Mouse (Mus musculus) stomach, embryonic 14.5 days (tissue): ENCODE data around the gene Lhfp. TPM values are rescaled to one million over a fixed set of nuclear protein-coding genes. Genes with fewer than 3 reads are reported as not detected.
"Not testable (repeated sequence)": the region's sequence is repeated elsewhere in the genome, so short reads cannot be mapped to it uniquely, and the experiment has no call there.

Experiments
- ATAC-seq: fragments of 200-750 bp; cut with Nextera tagmentation; 2 replicates; pipeline ENCODE4 v1.8.0; 2017; ENCODE audit warnings: low read depth, moderate TSS enrichment; ENCODE audit not compliant: insufficient number of reproducible peaks, insufficient read depth, low FRiP score
- H3K27ac ChIP-seq: fragments of 300-500 bp; sonication (generic); 2 replicates; pipeline ENCODE4 v1.5.1; 2014; ENCODE audit warnings: mild to moderate bottlenecking, low read length, moderate library complexity, mixed read lengths
- H3K27me3 ChIP-seq: fragments of 300-500 bp; sonication (generic); 2 replicates; pipeline ENCODE4 v1.6.1; 2014; ENCODE audit warnings: low read length, control low read depth, mixed read lengths; ENCODE audit not compliant: control insufficient read depth, insufficient read depth
- H3K36me3 ChIP-seq: fragments of 300-500 bp; sonication (generic); 2 replicates; pipeline ENCODE4 v1.6.1; 2014; ENCODE audit warnings: mild to moderate bottlenecking, control low read depth, low read length, moderate library complexity, mixed read lengths; ENCODE audit not compliant: control insufficient read depth, insufficient read depth
- H3K4me1 ChIP-seq: fragments of 300-500 bp; sonication (generic); 2 replicates; pipeline ENCODE4 v1.6.1; 2014; ENCODE audit warnings: low read length, control low read depth, mixed read lengths; ENCODE audit not compliant: control insufficient read depth, insufficient read depth
- H3K4me2 ChIP-seq: fragments of 300-500 bp; sonication (generic); replicated peaks from 2 replicates; pipeline ENCODE4 v1.6.1; 2014; ENCODE audit warnings: low read depth, low read length, control low read depth
- H3K4me3 ChIP-seq: fragments of 300-500 bp; sonication (generic); 2 replicates; pipeline ENCODE4 v1.5.1; 2014; ENCODE audit warnings: low read depth, low read length, control low read depth
- H3K9ac ChIP-seq: fragments of 300-500 bp; sonication (generic); replicated peaks from 2 replicates; pipeline ENCODE4 v1.6.1; 2014; ENCODE audit warnings: low read depth, mild to moderate bottlenecking, control low read depth, low read length, moderate library complexity, mixed read lengths
- H3K9me3 ChIP-seq: fragments of 300-500 bp; sonication (generic); 2 replicates; pipeline ENCODE4 v1.6.1; 2016; ENCODE audit warnings: low read depth, low read length, control low read depth; ENCODE audit not compliant: control insufficient read depth
- WGBS: fragments of 180-500 bp; shearing (Covaris S2); extraction: QIAGEN DNeasy Blood & Tissue Kit; methylation state at CpG from one replicate; pipeline ENCODE4 v1.1.7; 2014; 5-methylcytosine and 5-hydroxymethylcytosine counted together
- polyA plus RNA-seq: library from polyadenylated mRNA; unstranded; fragments of >200 nt; fragmentation: Nextera tagmentation; extraction: Ambion mirVana; gene quantifications from 2 replicates; pipeline ENCODE4 v1.2.1, GENCODE M21; 2014

The Lhfp gene
- polyA plus RNA-seq, 1 experiment from 2014 or later, result 48.0 TPM

DNA sequence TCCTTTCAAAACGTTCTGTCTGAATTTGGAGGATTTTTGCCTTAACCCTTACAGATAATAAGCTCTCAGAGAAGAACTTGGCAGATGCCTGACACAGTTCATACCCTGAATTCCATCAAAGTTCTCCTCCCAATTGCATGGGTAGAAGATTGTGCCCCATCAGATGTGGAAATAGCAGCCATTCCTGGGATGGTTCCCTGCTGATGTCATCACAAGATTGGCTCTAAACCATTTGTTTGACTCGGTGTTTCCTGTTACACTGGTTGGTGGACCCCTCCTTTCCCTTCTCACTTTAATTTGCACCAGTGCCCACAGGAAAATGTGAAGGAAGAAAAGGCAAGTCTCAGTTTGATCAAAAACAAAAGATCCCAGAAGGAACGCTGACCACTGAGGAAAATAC, 68.6 kb downstream of the Lhfp start:
- no peak overlapping the region for H3K4me2 ChIP-seq
- no peaks in the 10 kb centered on the region for H3K36me3 ChIP-seq
- H3K9me3 ChIP-seq, result peaks cover 4% of the 10 kb centered on the region; the same call in 1 of the 2 replicates
- no peak for ATAC-seq
- H3K27me3 ChIP-seq, result no peaks in the 10 kb centered on the region
- H3K4me1 ChIP-seq, result no peaks in the 10 kb centered on the region
- H3K9ac ChIP-seq, result no peak overlapping the region
- H3K27ac ChIP-seq, result no peak overlapping the region
- H3K4me3 ChIP-seq, result no peak overlapping the region
- 22% methylated on average over 3 of the region's 3 CpGs for WGBS

DNA sequence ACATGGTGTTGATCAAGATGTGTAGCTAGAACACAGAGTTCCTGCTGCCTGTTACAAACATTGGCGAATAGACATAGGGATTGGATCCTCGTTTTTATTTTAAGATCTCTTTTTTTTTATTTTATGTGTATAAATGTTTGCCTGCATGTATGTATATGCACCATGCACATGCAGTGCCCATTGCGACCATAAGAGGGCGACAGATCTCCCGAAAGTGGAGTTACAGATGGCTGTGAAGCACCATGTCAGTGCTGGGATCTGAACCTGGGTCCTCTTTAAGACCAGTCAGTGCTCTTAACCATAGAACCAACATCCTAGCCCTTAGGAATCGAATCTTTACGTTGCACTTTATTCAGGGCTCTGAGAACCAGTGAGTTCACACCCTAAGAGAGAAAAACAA, 70.7 kb downstream of the Lhfp start:
- no peak overlapping the region for H3K4me3 ChIP-seq
- H3K27me3 ChIP-seq, result no peaks in the 10 kb centered on the region
- no peak overlapping the region for H3K4me2 ChIP-seq
- no peaks in the 10 kb centered on the region for H3K4me1 ChIP-seq
- no peak for ATAC-seq
- H3K36me3 ChIP-seq, result no peaks in the 10 kb centered on the region
- 89% methylated on average over 7 of the region's 7 CpGs for WGBS
- no peak overlapping the region for H3K9ac ChIP-seq
- no peak overlapping the region for H3K27ac ChIP-seq
- peaks cover 4% of the 10 kb centered on the region; the same call in 1 of the 2 replicates for H3K9me3 ChIP-seq

DNA sequence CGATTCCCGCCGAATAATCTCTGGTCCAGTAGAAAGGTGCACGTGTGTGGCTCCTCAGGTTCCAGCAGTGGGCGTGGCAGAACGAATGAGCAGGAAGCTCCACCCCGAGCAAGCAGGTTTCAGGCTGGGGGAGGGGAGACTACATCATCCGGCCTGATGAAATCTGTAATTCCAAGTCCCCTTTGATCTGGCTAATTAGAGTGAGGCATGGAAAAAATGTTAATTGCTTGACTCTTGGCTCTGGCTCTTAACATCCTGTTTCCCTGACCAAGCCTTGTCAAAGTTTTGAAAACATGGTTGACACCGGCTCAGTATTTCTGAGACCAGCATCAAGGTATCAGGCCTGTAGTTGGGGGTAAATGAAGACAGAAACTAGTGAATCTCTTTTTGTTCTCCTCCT, 77.4 kb downstream of the Lhfp start:
- H3K4me1 ChIP-seq, H3K9ac ChIP-seq, ATAC-seq, H3K27ac ChIP-seq, H3K4me2 ChIP-seq, H3K27me3 ChIP-seq, H3K4me3 ChIP-seq, H3K36me3 ChIP-seq, H3K9me3 ChIP-seq: not testable (repeated sequence)
- WGBS, result 68% methylated on average over 4 of the region's 9 CpGs

DNA sequence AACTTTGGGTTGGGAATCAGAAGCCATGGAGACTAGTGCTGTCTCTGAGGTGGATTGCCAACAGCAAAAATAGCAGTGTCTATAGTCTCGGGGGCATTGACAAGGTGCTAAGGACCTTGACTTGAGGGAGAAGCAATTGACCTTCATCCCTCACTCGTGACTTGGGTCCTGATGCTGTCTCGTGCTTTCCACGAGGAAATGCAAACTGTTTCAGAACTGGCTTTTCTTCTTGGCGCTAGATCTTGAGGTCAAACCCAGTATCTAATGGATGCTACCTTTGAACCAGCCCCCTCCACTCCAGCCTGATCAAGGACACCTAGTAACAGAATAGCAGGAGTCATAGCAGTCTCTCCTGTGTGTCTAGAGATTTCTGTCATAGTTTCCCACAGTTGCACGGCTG, 78.7 kb downstream of the Lhfp start:
- ATAC-seq, result no peak
- Histone ChIP-seq H3K36me3 (no peaks in the 10 kb centered on the region), H3K9me3 (no peaks in the 10 kb centered on the region), H3K4me1 (no peaks in the 10 kb centered on the region), H3K27ac (no peak overlapping the region), H3K27me3 (no peaks in the 10 kb centered on the region), H3K9ac (no peak overlapping the region), H3K4me3 (no peak overlapping the region), H3K4me2 (no peak overlapping the region)
- 88% methylated on average over 6 of the region's 6 CpGs for WGBS

DNA sequence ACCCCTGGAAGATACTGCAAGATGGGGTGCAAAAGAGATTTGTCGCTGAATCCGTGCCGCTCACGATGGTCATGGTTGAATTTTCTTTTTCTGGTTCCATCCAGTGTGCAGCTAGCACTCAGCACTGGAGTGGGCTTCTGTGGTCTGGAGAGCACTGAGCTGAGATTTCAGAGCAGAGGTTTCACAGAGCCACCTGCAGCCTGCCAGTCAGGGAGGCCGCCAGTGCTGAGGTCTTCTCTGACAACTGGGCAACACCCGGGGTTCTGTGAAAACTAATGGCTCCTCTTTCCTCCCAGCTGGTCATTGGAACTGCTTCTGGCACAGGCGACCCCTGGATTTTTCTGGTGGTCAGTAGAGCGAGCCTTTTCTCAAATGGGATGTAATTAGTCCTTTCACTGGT, 84.2 kb downstream of the Lhfp start:
- no peak overlapping the region for H3K9ac ChIP-seq
- H3K4me3 ChIP-seq, result no peak overlapping the region
- H3K9me3 ChIP-seq, result no peaks in the 10 kb centered on the region
- ATAC-seq, result no peak
- H3K4me2 ChIP-seq, result no peak overlapping the region
- WGBS, result 69% methylated on average over 8 of the region's 8 CpGs
- H3K4me1 ChIP-seq, result no peaks in the 10 kb centered on the region
- H3K27me3 ChIP-seq, result no peaks in the 10 kb centered on the region
- H3K27ac ChIP-seq, result no peak overlapping the region
- H3K36me3 ChIP-seq, result no peaks in the 10 kb centered on the region

DNA sequence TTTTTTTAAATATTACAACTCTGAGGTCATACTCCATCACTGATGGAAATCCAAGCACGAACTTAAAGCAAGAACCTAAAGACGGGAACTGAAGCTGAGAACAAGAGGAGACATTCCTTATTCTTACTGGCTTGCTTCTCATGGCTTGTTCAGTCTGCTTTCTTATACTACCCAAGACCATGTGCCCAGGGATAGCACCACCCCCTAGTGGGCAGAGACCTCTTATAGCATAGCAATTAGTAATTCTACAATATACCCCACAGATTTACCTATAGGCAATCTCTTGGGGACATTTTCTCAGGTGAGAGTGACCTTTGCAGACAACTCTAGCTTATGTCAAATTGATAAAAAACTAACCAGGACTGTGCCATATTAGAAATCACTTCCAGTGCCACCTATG, 97.5 kb downstream of the Lhfp start:
- H3K4me2 ChIP-seq, result no peak overlapping the region
- ATAC-seq, result no peak
- H3K36me3 ChIP-seq, result no peaks in the 10 kb centered on the region
- H3K9ac ChIP-seq, result no peak overlapping the region
- WGBS, result 92% methylated on average over 2 of the region's 2 CpGs
- no peaks in the 10 kb centered on the region for H3K4me1 ChIP-seq
- no peaks in the 10 kb centered on the region for H3K27me3 ChIP-seq
- no peak overlapping the region for H3K27ac ChIP-seq
- no peak overlapping the region for H3K4me3 ChIP-seq
- no peaks in the 10 kb centered on the region for H3K9me3 ChIP-seq

DNA sequence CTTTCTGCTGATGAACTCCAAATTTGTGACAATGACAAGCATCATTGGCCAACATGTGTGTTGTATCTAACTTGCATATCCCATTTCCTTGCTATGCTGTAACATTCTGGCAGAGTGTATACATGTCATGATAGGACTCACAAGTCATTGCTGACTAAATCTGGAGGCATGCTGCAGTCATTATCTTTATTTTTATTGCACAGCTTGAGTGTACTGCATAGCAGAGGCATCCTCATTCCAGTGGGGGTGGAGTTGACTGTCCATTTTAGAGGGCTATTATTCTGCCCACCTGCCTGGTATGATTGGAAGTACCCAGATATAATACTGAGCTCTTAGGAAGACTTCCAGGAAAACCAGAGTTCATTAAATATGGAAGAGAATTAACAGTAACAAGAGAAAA, 97.9 kb downstream of the Lhfp start:
- Histone ChIP-seq H3K9ac (no peak overlapping the region), H3K9me3 (no peaks in the 10 kb centered on the region), H3K36me3 (no peaks in the 10 kb centered on the region), H3K4me1 (no peaks in the 10 kb centered on the region), H3K27ac (no peak overlapping the region), H3K4me2 (no peak overlapping the region), H3K4me3 (no peak overlapping the region), H3K27me3 (no peaks in the 10 kb centered on the region)
- ATAC-seq, result no peak

DNA sequence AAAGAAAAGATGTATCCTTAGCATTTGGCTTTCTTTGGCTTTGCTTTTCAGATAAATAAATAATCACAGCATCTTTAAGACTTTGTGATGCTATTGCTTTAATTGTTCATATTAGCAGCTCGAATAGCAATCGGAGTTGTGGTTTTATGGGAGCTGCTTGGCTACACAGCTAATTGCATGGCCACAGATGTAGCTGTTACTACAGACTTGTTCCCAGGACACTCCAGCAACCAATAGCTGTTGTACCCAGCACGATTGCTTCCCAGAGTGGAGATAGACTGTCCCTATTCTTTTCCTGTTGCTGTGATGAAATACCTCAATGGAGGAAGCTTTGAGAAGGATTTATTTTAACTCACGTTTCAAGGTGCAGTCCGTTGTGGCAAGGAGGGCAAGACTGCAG, 98.3 kb downstream of the Lhfp start:
- no peak overlapping the region for H3K4me2 ChIP-seq
- ATAC-seq, result no peak
- no peaks in the 10 kb centered on the region for H3K36me3 ChIP-seq
- no peaks in the 10 kb centered on the region for H3K4me1 ChIP-seq
- H3K27me3 ChIP-seq, result no peaks in the 10 kb centered on the region
- 87% methylated on average over 5 of the region's 5 CpGs for WGBS
- H3K9ac ChIP-seq, result no peak overlapping the region
- H3K9me3 ChIP-seq, result no peaks in the 10 kb centered on the region
- no peak overlapping the region for H3K4me3 ChIP-seq
- H3K27ac ChIP-seq, result no peak overlapping the region

DNA sequence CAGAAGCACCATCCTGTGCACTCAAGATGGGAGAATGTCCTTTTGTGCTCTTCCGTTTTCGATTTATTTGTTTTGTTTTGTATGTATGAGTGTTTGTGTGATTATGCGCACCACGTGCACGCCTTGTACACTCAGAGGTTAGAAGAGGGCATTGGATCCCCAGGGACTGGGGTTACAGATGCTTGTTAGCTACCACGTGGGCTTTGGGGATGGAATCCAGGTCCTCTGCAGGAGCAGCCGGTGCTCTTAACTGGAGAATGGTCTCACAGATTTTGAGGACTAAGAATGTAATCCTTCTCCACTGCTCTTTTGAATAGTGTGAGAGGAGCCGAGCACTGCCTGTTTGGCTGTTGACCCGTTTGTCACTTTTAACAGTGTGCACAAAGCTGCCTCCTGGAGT, 101.2 kb downstream of the Lhfp start:
- whole genome bisulfite sequencing, result 86% methylated on average over 9 of the region's 9 CpGs
- H3K4me2 ChIP-seq, result no peak overlapping the region
- no peak overlapping the region for H3K27ac ChIP-seq

More for the DNA sequence above, 101.2 kb downstream of the Lhfp start:
- no peak overlapping the region for H3K9ac ChIP-seq
- no peaks in the 10 kb centered on the region for H3K4me1 ChIP-seq
- H3K4me3 ChIP-seq, result no peak overlapping the region
- no peak for ATAC-seq
- no peaks in the 10 kb centered on the region for H3K9me3 ChIP-seq
- no peaks in the 10 kb centered on the region for H3K27me3 ChIP-seq
- no peaks in the 10 kb centered on the region for H3K36me3 ChIP-seq
